Mouse (Mus musculus) midbrain, embryonic 16.5 days (tissue): ENCODE results near the gene Jak1. TPM values are rescaled to one million over a fixed set of nuclear protein-coding genes. Genes with fewer than 3 reads are reported as not detected.
A peak's percentile ranks its signal among the peaks of the same experiment; 100 is the strongest.

Source experiments
- ATAC-seq: fragments of 200-750 bp; cut with Nextera tagmentation; 2 replicates; pipeline ENCODE4 v1.8.0; 2017; ENCODE audit warnings: moderate TSS enrichment
- H3K27ac ChIP-seq: fragments of 300-500 bp; sonication (generic); 2 replicates; pipeline ENCODE4 v1.5.1; 2014; ENCODE audit warnings: mild to moderate bottlenecking, low read length, mixed read lengths
- H3K27me3 ChIP-seq: fragments of 300-500 bp; sonication (generic); 2 replicates; pipeline ENCODE4 v1.6.1; 2014; ENCODE audit warnings: low read depth, low read length, mixed read lengths; ENCODE audit not compliant: control insufficient read depth, insufficient read depth
- H3K36me3 ChIP-seq: fragments of 300-500 bp; sonication (generic); 2 replicates; pipeline ENCODE4 v1.6.1; 2014; ENCODE audit warnings: mild to moderate bottlenecking, low read length, moderate library complexity, mixed read lengths; ENCODE audit not compliant: control insufficient read depth, insufficient read depth
- H3K4me1 ChIP-seq: fragments of 300-500 bp; sonication (generic); 2 replicates; pipeline ENCODE4 v1.6.1; 2014; ENCODE audit warnings: mild to moderate bottlenecking, low read length, mixed read lengths; ENCODE audit not compliant: control insufficient read depth, insufficient read depth
- H3K4me2 ChIP-seq: fragments of 300-500 bp; sonication (generic); 2 replicates; pipeline ENCODE4 v1.6.1; 2014; ENCODE audit warnings: mild to moderate bottlenecking, low read length, mixed read lengths
- H3K4me3 ChIP-seq: fragments of 300-500 bp; sonication (generic); 2 replicates; pipeline ENCODE4 v1.5.1; 2014; ENCODE audit warnings: low read depth, mild to moderate bottlenecking, low read length, moderate library complexity, mixed read lengths
- H3K9ac ChIP-seq: fragments of 300-500 bp; sonication (generic); 2 replicates; pipeline ENCODE4 v1.6.1; 2014; ENCODE audit warnings: low read depth, low read length, mixed read lengths
- H3K9me3 ChIP-seq: fragments of 300-500 bp; sonication (generic); replicated peaks from 2 replicates; pipeline ENCODE4 v1.6.1; 2014; ENCODE audit warnings: mild to moderate bottlenecking, low read length, mixed read lengths; ENCODE audit not compliant: control insufficient read depth, poor library complexity, severe bottlenecking
- WGBS: fragments of 180-500 bp; shearing (Covaris S2); extraction: QIAGEN DNeasy Blood & Tissue Kit; methylation state at CpG from one replicate; pipeline ENCODE4 v1.1.7; 2014; 5-methylcytosine and 5-hydroxymethylcytosine counted together
- polyA plus RNA-seq: library from polyadenylated mRNA; unstranded; fragments of >200 nt; fragmentation: Nextera tagmentation; extraction: Ambion mirVana; gene quantifications from 2 replicates; pipeline ENCODE4 v1.2.1, GENCODE M21; 2015

Jak1 gene
- polyA plus RNA-seq, 1 experiment from 2014 or later = 85.3 TPM

GRCm38 (mm10) chr4:101249977-101250743 lies 14.9 kb downstream of the Jak1 start:
- Histone ChIP-seq H3K27ac (no peak overlapping the region), H3K27me3 (no peaks in the 10 kb centered on the region), H3K9ac (no peak overlapping the region), H3K36me3 (no peaks in the 10 kb centered on the region), H3K9me3 (no peaks in the 10 kb centered on the region), H3K4me1 (no peaks in the 10 kb centered on the region), H3K4me2 (no peak overlapping the region), H3K4me3 (no peak overlapping the region)
- ATAC-seq = no peak
- 78% methylated on average over 5 of the region's 6 CpGs for WGBS

- H3K9ac ChIP-seq = no peak overlapping the region
- H3K4me1 ChIP-seq = no peaks in the 10 kb centered on the region; the same call in 1 of the 2 replicates
- no peak overlapping the region for H3K4me2 ChIP-seq
- no peaks in the 10 kb centered on the region for H3K9me3 ChIP-seq
- WGBS = 79% methylated on average over 2 of the region's 2 CpGs
- no peak overlapping the region for H3K4me3 ChIP-seq
- no peaks in the 10 kb centered on the region for H3K36me3 ChIP-seq
- no peak overlapping the region for H3K27ac ChIP-seq
- no peak for ATAC-seq
- H3K27me3 ChIP-seq = no peaks in the 10 kb centered on the region
Observed at GRCm38 (mm10) chr4:101247355-101247754, 17.7 kb downstream of the Jak1 start.

DNA sequence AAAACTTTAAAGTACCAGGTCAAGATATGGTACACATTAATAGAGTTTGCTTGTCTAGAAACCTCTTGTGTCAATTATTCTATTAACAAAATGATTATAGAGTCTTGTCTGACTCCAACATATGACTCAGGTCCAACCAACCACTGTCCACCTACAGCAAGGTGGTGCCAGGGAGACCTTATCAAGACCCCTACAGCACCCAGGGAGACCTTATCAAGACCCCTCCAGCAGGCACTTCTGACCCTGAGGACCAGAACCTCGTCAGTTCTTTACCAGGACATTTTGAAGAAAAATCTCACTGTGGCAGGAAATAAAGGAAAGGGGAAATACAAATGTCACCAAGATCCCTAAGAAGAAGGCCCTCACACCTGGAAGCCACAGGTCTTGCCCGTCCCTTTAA lies 18.5 kb downstream of the Jak1 start:
- 77% methylated on average over 2 of the region's 2 CpGs for WGBS

GRCm38 (mm10) chr4:101244257-101245011 lies 20.6 kb downstream of the Jak1 start:
- no peak overlapping the region for H3K9ac ChIP-seq
- no peaks in the 10 kb centered on the region for H3K27me3 ChIP-seq
- 74% methylated on average over 6 of the region's 6 CpGs for WGBS

More for the DNA sequence above, 18.5 kb downstream of the Jak1 start:
- Histone ChIP-seq H3K27ac (no peak overlapping the region), H3K9me3 (no peaks in the 10 kb centered on the region), H3K4me2 (no peak overlapping the region), H3K36me3 (no peaks in the 10 kb centered on the region), H3K9ac (no peak overlapping the region), H3K27me3 (no peaks in the 10 kb centered on the region), H3K4me1 (no peaks in the 10 kb centered on the region; the same call in 1 of the 2 replicates), H3K4me3 (no peak overlapping the region)
- ATAC-seq = no peak

GRCm38 (mm10) chr4:101240875-101241173 lies 24.3 kb downstream of the Jak1 start:
- no peak overlapping the region for H3K4me3 ChIP-seq
- H3K4me1 ChIP-seq = no peaks in the 10 kb centered on the region; the same call in 1 of the 2 replicates
- no peak overlapping the region for H3K9ac ChIP-seq
- no peak overlapping the region for H3K27ac ChIP-seq
- no peaks in the 10 kb centered on the region for H3K36me3 ChIP-seq
- no peaks in the 10 kb centered on the region for H3K27me3 ChIP-seq
- H3K4me2 ChIP-seq = no peak overlapping the region
- H3K9me3 ChIP-seq = no peaks in the 10 kb centered on the region
- no peak for ATAC-seq
- WGBS = 60% methylated on average over 3 of the region's 3 CpGs

More at GRCm38 (mm10) chr4:101244257-101245011, 20.6 kb downstream of the Jak1 start:
- Histone ChIP-seq H3K27ac (no peak overlapping the region), H3K4me2 (no peak overlapping the region), H3K36me3 (no peaks in the 10 kb centered on the region), H3K4me1 (no peaks in the 10 kb centered on the region; the same call in 1 of the 2 replicates), H3K4me3 (no peak overlapping the region), H3K9me3 (no peaks in the 10 kb centered on the region)
- no peak for ATAC-seq

- ATAC-seq = peak; percentile 60; the same call in 1 of the 2 replicates
- Histone ChIP-seq H3K9ac (no peak overlapping the region), H3K36me3 (no peaks in the 10 kb centered on the region), H3K9me3 (no peaks in the 10 kb centered on the region), H3K4me1 (no peaks in the 10 kb centered on the region; the same call in 1 of the 2 replicates), H3K4me3 (no peak overlapping the region), H3K4me2 (no peak overlapping the region), H3K27me3 (no peaks in the 10 kb centered on the region), H3K27ac (no peak overlapping the region)
- WGBS = 87% methylated on average over 5 of the region's 5 CpGs
Observed at GRCm38 (mm10) chr4:101240163-101240874, 24.8 kb downstream of the Jak1 start.

DNA sequence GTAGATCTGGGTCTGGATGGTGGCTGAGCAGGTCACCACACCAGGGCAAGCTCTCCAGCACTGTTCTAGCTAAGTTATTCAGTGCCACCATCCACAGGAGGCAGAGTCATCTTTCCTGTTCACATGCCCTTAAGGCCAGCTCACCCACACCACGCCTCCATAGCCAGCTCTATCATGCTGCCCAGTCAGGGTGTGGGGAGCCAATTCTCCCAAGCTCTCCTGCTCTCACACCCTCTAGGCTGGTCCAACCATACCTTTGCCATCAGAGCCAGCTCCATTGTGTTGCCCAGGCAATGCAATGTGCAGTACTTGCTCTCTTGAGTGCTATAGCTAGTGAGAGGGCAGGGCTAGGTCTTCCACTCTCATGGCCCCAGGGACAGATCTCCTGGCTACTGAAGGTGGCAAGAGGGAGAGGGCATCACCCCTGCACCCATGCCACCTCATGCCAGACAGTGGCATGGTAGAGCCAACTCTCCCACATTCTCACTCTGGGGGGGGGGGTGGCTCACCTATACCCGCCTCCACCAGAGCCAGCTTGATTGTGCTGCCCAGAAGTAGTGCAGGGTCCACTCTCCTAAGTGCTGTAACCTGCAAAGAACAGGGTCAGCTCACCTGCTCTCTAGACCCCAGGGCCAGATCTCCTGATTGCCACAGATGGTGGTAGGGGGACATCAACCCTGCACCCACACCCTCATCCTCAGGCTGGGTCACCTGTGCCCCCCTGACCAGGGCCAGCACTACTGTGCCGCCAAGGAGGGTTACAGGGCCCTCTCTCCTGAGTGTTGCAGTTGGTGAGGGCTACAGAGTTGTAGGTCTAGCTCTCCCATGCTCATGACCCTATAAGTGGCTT lies 25.5 kb downstream of the Jak1 start:
- Histone ChIP-seq H3K27me3 (no peaks in the 10 kb centered on the region), H3K4me3 (no peak overlapping the region), H3K36me3 (no peaks in the 10 kb centered on the region), H3K9ac (no peak overlapping the region), H3K27ac (no peak overlapping the region), H3K4me2 (no peak overlapping the region), H3K9me3 (no peaks in the 10 kb centered on the region), H3K4me1 (no peaks in the 10 kb centered on the region; the same call in 1 of the 2 replicates)
- WGBS = 91% methylated on average over 3 of the region's 3 CpGs
- peak; percentile 36; the same call in 1 of the 2 replicates for ATAC-seq

DNA sequence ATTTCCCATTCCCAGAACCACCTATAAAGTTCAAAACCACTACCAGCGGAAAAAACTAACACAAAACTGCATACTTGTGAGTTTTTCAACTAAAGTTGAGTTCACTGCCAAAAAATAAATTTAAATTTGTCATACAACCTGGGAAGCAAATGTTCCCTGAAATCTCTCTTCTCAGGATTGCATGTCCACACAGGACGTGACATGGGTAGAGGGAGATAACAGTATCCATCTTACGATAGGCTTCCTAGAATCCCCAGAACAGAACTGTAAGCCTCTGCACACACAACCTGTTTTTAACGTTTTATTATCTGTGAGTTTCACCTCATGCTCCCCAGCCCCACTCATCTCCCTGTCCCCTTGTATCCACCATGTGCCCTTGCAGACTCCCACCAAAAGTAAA lies 26.5 kb downstream of the Jak1 start:
- no peak for ATAC-seq
- Histone ChIP-seq H3K4me1 (no peaks in the 10 kb centered on the region), H3K4me3 (no peak overlapping the region), H3K36me3 (no peaks in the 10 kb centered on the region), H3K27ac (no peak overlapping the region), H3K9ac (no peak overlapping the region), H3K9me3 (no peaks in the 10 kb centered on the region), H3K4me2 (no peak overlapping the region), H3K27me3 (no peaks in the 10 kb centered on the region)
- 91% methylated on average over 4 of the region's 4 CpGs for WGBS
